Mouse (Mus musculus): Measurements from ENCODE around the gene Pdzd11. TPM values are rescaled to one million over a fixed set of nuclear protein-coding genes. Genes with fewer than 3 reads are reported as not detected.

Gene Pdzd11
- polyA plus RNA-seq (2014; fragmentation: Nextera tagmentation; extraction: Ambion mirVana) = 105 and 113 TPM in 2 replicates

- Histone ChIP-seq H3K9ac (ENCODE audit: low read depth, low read length) (peak within 1 kb of the TSS; percentile 70), H3K27me3 (replicated peaks; ENCODE audit: control insufficient read depth, insufficient read depth, low read length) (no peaks in the 10 kb centered on the region), H3K9me3 (ENCODE audit: control insufficient read depth, low read length) (no peaks in the 10 kb centered on the region), H3K27ac (replicated peaks; ENCODE audit: low read depth, low read length) (peak within 1 kb of the TSS; percentile 82), H3K4me3 (ENCODE audit: low read depth, low read length) (peak within 1 kb of the TSS; percentile 57), H3K4me2 (ENCODE audit: low read depth, low read length) (peak within 1 kb of the TSS; percentile 68), H3K4me1 (ENCODE audit: control insufficient read depth, insufficient read depth, low read length) (0 out of 2 replicates have a peak, but pooled peaks cover 5% of the 10 kb centered on the region), H3K36me3 (ENCODE audit: control insufficient read depth, insufficient read depth, low read length) (0 out of 2 replicates have a peak, but pooled peaks cover 9% of the 10 kb centered on the region)
- WGBS = 24% methylated on average over 59 of the region's 62 CpGs
- ATAC-seq (ENCODE audit: low read depth) (peak; percentile 100), DNase-seq (ENCODE audit: low spot score) (peak; percentile 98)
Measured at GRCm38 (mm10) chrX:100625802-100626793, at the start of gene Pdzd11. Pdzd11 (minus strand) TSS chrX:100626568.

DNA sequence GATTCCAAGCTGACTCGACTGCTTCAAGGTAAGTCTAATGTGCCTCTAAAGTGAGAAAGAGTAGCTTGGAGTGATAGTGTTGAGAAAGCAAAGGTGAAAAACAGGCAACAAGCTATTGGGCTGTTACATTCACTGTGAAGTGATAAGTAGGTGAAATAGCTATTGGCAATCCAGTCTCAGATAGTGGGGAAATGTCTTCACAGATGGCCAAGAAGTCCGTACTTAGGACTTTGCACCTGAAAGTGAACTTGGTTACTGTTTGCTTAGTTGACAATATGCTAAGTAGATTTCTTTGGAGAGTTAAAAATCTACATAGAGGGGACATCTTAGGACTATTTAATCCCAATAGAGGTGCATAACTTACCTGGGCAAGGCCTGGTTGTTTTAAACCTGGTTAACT lies 38.5 kb upstream of the Pdzd11 start:
- 88% methylated on average over 2 of the region's 2 CpGs for WGBS
- H3K9me3 ChIP-seq (ENCODE audit: control insufficient read depth, low read length) = no peaks in the 10 kb centered on the region
- no peak overlapping the region for H3K9ac ChIP-seq (ENCODE audit: low read depth, low read length)
- H3K27ac ChIP-seq (replicated peaks; ENCODE audit: low read depth, low read length) = no peak overlapping the region
- H3K27me3 ChIP-seq (replicated peaks; ENCODE audit: control insufficient read depth, insufficient read depth, low read length) = peaks cover 3% of the 10 kb centered on the region; the same call in 1 of the 2 replicates
- H3K4me2 ChIP-seq (ENCODE audit: low read depth, low read length) = no peak overlapping the region
- H3K4me3 ChIP-seq (ENCODE audit: low read depth, low read length) = no peak overlapping the region
- ATAC-seq (ENCODE audit: low read depth) (no peak), DNase-seq (ENCODE audit: low spot score) (no peak)
- H3K36me3 ChIP-seq (ENCODE audit: control insufficient read depth, insufficient read depth, low read length) = no peaks in the 10 kb centered on the region
- H3K4me1 ChIP-seq (ENCODE audit: control insufficient read depth, insufficient read depth, low read length) = no peaks in the 10 kb centered on the region

DNA sequence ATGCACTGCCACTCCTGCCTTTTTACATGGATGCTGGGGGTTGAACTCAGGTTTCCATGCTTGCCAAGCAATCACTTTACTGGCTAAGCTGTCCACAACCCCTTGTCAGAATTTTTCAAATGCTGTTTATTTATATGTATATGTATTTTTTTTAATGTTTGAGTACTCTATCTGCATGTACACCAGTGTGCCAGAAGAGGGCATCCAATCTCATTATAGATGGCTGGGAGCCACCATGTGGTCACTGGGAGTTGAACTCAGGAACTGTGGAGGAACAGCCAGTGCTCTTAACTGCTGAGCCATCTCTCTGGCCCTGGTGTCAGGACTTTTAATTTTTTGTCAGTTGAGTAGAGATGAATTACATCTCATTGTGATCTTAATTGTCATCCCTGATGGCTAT lies 26.5 kb upstream of the Pdzd11 start:
- no peak for ATAC-seq (ENCODE audit: low read depth)
- no peaks in the 10 kb centered on the region for H3K36me3 ChIP-seq (ENCODE audit: control insufficient read depth, insufficient read depth, low read length)
- H3K4me1 ChIP-seq (ENCODE audit: control insufficient read depth, insufficient read depth, low read length) = no peaks in the 10 kb centered on the region
- H3K27ac ChIP-seq (replicated peaks; ENCODE audit: low read depth, low read length) = no peak overlapping the region
- H3K4me3 ChIP-seq (ENCODE audit: low read depth, low read length) = no peak overlapping the region
- H3K4me2 ChIP-seq (ENCODE audit: low read depth, low read length) = no peak overlapping the region
- no peaks in the 10 kb centered on the region for H3K9me3 ChIP-seq (ENCODE audit: control insufficient read depth, low read length)
- no peak for DNase-seq (ENCODE audit: low spot score)
- H3K9ac ChIP-seq (ENCODE audit: low read depth, low read length) = no peak overlapping the region
- 0 out of 2 replicates have a peak, but pooled peaks cover 5% of the 10 kb centered on the region for H3K27me3 ChIP-seq (replicated peaks; ENCODE audit: control insufficient read depth, insufficient read depth, low read length)

DNA sequence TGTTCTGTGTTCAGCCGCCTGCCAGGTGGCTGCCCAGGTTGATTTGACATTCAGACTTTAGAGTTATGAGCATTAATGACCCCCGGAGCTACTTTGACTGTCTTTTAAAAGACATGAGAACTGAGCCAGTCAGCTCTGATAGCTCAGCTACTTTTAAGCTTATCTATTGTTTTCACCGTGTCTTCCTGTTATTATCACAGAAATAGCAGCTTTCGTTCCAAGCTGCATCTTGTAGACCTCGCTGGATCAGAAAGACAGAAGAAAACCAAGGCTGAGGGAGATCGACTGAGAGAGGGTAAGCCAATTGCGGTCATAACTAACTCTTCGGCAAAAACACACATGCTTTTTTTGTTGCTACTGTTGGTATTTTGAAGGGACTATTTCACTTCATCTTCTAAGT lies 12.1 kb upstream of the Pdzd11 start:
- H3K36me3 ChIP-seq (ENCODE audit: control insufficient read depth, insufficient read depth, low read length) = peaks cover 3% of the 10 kb centered on the region; the same call in 1 of the 2 replicates
- no peak overlapping the region for H3K4me3 ChIP-seq (ENCODE audit: low read depth, low read length)
- H3K9me3 ChIP-seq (ENCODE audit: control insufficient read depth, low read length) = no peaks in the 10 kb centered on the region
- no peaks in the 10 kb centered on the region for H3K4me1 ChIP-seq (ENCODE audit: control insufficient read depth, insufficient read depth, low read length)
- no peak for ATAC-seq (ENCODE audit: low read depth)
- no peak overlapping the region for H3K9ac ChIP-seq (ENCODE audit: low read depth, low read length)
- no peak overlapping the region for H3K27ac ChIP-seq (replicated peaks; ENCODE audit: low read depth, low read length)
- WGBS = 88% methylated on average over 8 of the region's 8 CpGs
- no peak for DNase-seq (ENCODE audit: low spot score)
- peaks cover 6% of the 10 kb centered on the region; the same call in 1 of the 2 replicates for H3K27me3 ChIP-seq (replicated peaks; ENCODE audit: control insufficient read depth, insufficient read depth, low read length)
- no peak overlapping the region for H3K4me2 ChIP-seq (ENCODE audit: low read depth, low read length)

- H3K9me3 ChIP-seq (ENCODE audit: control insufficient read depth, low read length) = no peaks in the 10 kb centered on the region
- 0 out of 2 replicates have a peak, but pooled peaks cover under 1% of the 10 kb centered on the region for H3K36me3 ChIP-seq (ENCODE audit: control insufficient read depth, insufficient read depth, low read length)
- H3K4me2 ChIP-seq (ENCODE audit: low read depth, low read length) = no peak overlapping the region
- no peak overlapping the region for H3K9ac ChIP-seq (ENCODE audit: low read depth, low read length)
- H3K4me3 ChIP-seq (ENCODE audit: low read depth, low read length) = no peak overlapping the region
- H3K27me3 ChIP-seq (replicated peaks; ENCODE audit: control insufficient read depth, insufficient read depth, low read length) = no peaks in the 10 kb centered on the region
- H3K27ac ChIP-seq (replicated peaks; ENCODE audit: low read depth, low read length) = no peak overlapping the region
- WGBS = 81% methylated on average over 2 of the region's 2 CpGs
- H3K4me1 ChIP-seq (ENCODE audit: control insufficient read depth, insufficient read depth, low read length) = 0 out of 2 replicates have a peak, but pooled peaks cover 5% of the 10 kb centered on the region
- DNase-seq (ENCODE audit: low spot score) = no peak
- ATAC-seq (ENCODE audit: low read depth) = no peak
Measured at GRCm38 (mm10) chrX:100629076-100629475, 2.7 kb upstream of the Pdzd11 start.

- WGBS = 28% methylated on average over 3 of the region's 3 CpGs
- 0 out of 2 replicates have a peak, but pooled peaks cover 9% of the 10 kb centered on the region for H3K36me3 ChIP-seq (ENCODE audit: control insufficient read depth, insufficient read depth, low read length)
- peak within 1 kb of the TSS; percentile 57 for H3K4me3 ChIP-seq (ENCODE audit: low read depth, low read length)
- H3K4me1 ChIP-seq (ENCODE audit: control insufficient read depth, insufficient read depth, low read length) = 0 out of 2 replicates have a peak, but pooled peaks cover 5% of the 10 kb centered on the region
- DNase-seq (ENCODE audit: low spot score) (no peak), ATAC-seq (ENCODE audit: low read depth) (no peak)
- H3K9ac ChIP-seq (ENCODE audit: low read depth, low read length) = peak within 1 kb of the TSS; percentile 70
- H3K9me3 ChIP-seq (ENCODE audit: control insufficient read depth, low read length) = no peaks in the 10 kb centered on the region
- H3K4me2 ChIP-seq (ENCODE audit: low read depth, low read length) = peak within 1 kb of the TSS; percentile 68
- H3K27ac ChIP-seq (replicated peaks; ENCODE audit: low read depth, low read length) = peak within 1 kb of the TSS; percentile 82
- H3K27me3 ChIP-seq (replicated peaks; ENCODE audit: control insufficient read depth, insufficient read depth, low read length) = no peaks in the 10 kb centered on the region
Measured at GRCm38 (mm10) chrX:100625546-100625801, 894 bp downstream of the Pdzd11 start, which contains the start of gene Kif4. Kif4 (plus strand) TSS chrX:100625737.

DNA sequence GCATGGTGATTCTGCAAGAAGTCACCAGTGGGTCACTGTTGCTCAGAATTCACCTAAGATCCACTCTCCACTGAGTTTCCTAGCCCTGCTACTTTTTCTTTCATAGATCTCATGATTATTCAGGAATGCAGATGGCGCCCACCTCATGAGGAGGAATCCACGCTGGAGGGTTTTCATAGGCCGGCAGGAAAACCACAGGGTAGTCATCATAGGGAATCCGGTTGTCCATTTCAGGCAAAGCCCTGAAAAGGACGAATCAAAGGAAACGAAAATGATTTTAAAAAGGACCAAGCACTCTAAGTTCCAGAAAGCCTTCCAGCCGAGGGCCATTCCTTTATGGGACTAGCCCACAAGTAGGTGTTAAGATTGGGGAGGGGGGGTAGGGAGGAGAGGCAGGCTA lies 1.2 kb downstream of the Pdzd11 start:
- H3K4me2 ChIP-seq (ENCODE audit: low read depth, low read length) = peak overlapping the region; percentile 44
- no peaks in the 10 kb centered on the region for H3K9me3 ChIP-seq (ENCODE audit: control insufficient read depth, low read length)
- H3K27me3 ChIP-seq (replicated peaks; ENCODE audit: control insufficient read depth, insufficient read depth, low read length) = no peaks in the 10 kb centered on the region
- H3K36me3 ChIP-seq (ENCODE audit: control insufficient read depth, insufficient read depth, low read length) = 0 out of 2 replicates have a peak, but pooled peaks cover 9% of the 10 kb centered on the region
- 0 out of 2 replicates have a peak, but pooled peaks cover 5% of the 10 kb centered on the region for H3K4me1 ChIP-seq (ENCODE audit: control insufficient read depth, insufficient read depth, low read length)
- H3K4me3 ChIP-seq (ENCODE audit: low read depth, low read length) = peak overlapping the region; percentile 57
- WGBS = 41% methylated on average over 7 of the region's 7 CpGs
- DNase-seq (ENCODE audit: low spot score) = no peak
- H3K27ac ChIP-seq (replicated peaks; ENCODE audit: low read depth, low read length) = 0 out of 2 replicates have a peak overlapping the region, but pooled peaks have one; percentile 63
- peak overlapping the region; percentile 66 for H3K9ac ChIP-seq (ENCODE audit: low read depth, low read length)
- no peak for ATAC-seq (ENCODE audit: low read depth)

- Histone ChIP-seq H3K4me1 (ENCODE audit: control insufficient read depth, insufficient read depth, low read length) (0 out of 2 replicates have a peak, but pooled peaks cover 5% of the 10 kb centered on the region), H3K4me2 (ENCODE audit: low read depth, low read length) (peak overlapping the region; percentile 44; the same call in 1 of the 2 replicates), H3K27ac (replicated peaks; ENCODE audit: low read depth, low read length) (no peak overlapping the region), H3K9ac (ENCODE audit: low read depth, low read length) (no peak overlapping the region), H3K36me3 (ENCODE audit: control insufficient read depth, insufficient read depth, low read length) (0 out of 2 replicates have a peak, but pooled peaks cover 9% of the 10 kb centered on the region), H3K27me3 (replicated peaks; ENCODE audit: control insufficient read depth, insufficient read depth, low read length) (no peaks in the 10 kb centered on the region), H3K4me3 (ENCODE audit: low read depth, low read length) (no peak overlapping the region), H3K9me3 (ENCODE audit: control insufficient read depth, low read length) (no peaks in the 10 kb centered on the region)
- 86% methylated on average over 4 of the region's 4 CpGs for WGBS
- no peak for ATAC-seq (ENCODE audit: low read depth)
- DNase-seq (ENCODE audit: low spot score) = no peak
Measured at GRCm38 (mm10) chrX:100624242-100624641, 2.1 kb downstream of the Pdzd11 start.
